Mouse (Mus musculus) liver, embryonic 16.5 days (tissue): ENCODE results near the gene Mybpc3. TPM values are rescaled to one million over a fixed set of nuclear protein-coding genes. Genes with fewer than 3 reads are reported as not detected.

ENCODE experiments used
- ATAC-seq: fragments of 200-750 bp; cut with Nextera tagmentation; 2 replicates; pipeline ENCODE4 v1.8.0; 2017; ENCODE audit warnings: low read depth, mild to moderate bottlenecking, moderate number of reproducible peaks, moderate library complexity
- H3K27ac ChIP-seq: fragments of 300-500 bp; sonication (generic); 2 replicates; pipeline ENCODE4 v1.5.1; 2014; ENCODE audit warnings: mild to moderate bottlenecking, low read length
- H3K27me3 ChIP-seq: fragments of 300-500 bp; sonication (generic); 2 replicates; pipeline ENCODE4 v1.6.1; 2014; ENCODE audit warnings: low read depth, low read length, mixed read lengths; ENCODE audit not compliant: control insufficient read depth, insufficient read depth
- H3K36me3 ChIP-seq: fragments of 300-500 bp; sonication (generic); 2 replicates; pipeline ENCODE4 v1.6.1; 2014; ENCODE audit warnings: mild to moderate bottlenecking; ENCODE audit not compliant: control insufficient read depth, insufficient read depth
- H3K4me1 ChIP-seq: fragments of 300-500 bp; sonication (generic); 2 replicates; pipeline ENCODE4 v1.6.1; 2014; ENCODE audit warnings: low read depth, low read length, mixed read lengths; ENCODE audit not compliant: control insufficient read depth
- H3K4me2 ChIP-seq: fragments of 300-500 bp; sonication (generic); 2 replicates; pipeline ENCODE4 v1.6.1; 2014; ENCODE audit warnings: low read depth, low read length, mixed read lengths
- H3K4me3 ChIP-seq: fragments of 300-500 bp; sonication (generic); 2 replicates; pipeline ENCODE4 v1.5.1; 2014; ENCODE audit warnings: low read depth, mild to moderate bottlenecking, low read length
- H3K9ac ChIP-seq: fragments of 300-500 bp; sonication (generic); 2 replicates; pipeline ENCODE4 v1.6.1; 2014; ENCODE audit warnings: low read depth, low read length
- H3K9me3 ChIP-seq: fragments of 300-500 bp; sonication (generic); replicated peaks from 2 replicates; pipeline ENCODE4 v1.6.1; 2016; ENCODE audit warnings: low read length; ENCODE audit not compliant: control insufficient read depth
- WGBS: fragments of 180-500 bp; shearing (Covaris S2); extraction: QIAGEN DNeasy Blood & Tissue Kit; methylation state at CpG from one replicate; pipeline ENCODE4 v1.1.7; 2014; ENCODE audit not compliant: insufficient replicate concordance; 5-methylcytosine and 5-hydroxymethylcytosine counted together
- polyA plus RNA-seq: library from polyadenylated mRNA; unstranded; fragments of >200 nt; fragmentation: Nextera tagmentation; extraction: Ambion mirVana; gene quantifications from 2 replicates; pipeline ENCODE4 v1.2.1, GENCODE M21; 2015

Gene Mybpc3
- polyA plus RNA-seq, 1 experiment from 2014 or later, result 0.08 TPM

- ATAC-seq, result no peak
- Histone ChIP-seq H3K9me3 (no peaks in the 10 kb centered on the region), H3K9ac (no peak overlapping the region), H3K27ac (no peak overlapping the region), H3K4me1 (no peaks in the 10 kb centered on the region), H3K27me3 (no peaks in the 10 kb centered on the region), H3K4me2 (no peak overlapping the region), H3K36me3 (no peaks in the 10 kb centered on the region), H3K4me3 (no peak overlapping the region)
- 65% methylated on average over 5 of the region's 5 CpGs for WGBS
Observed at GRCm38 (mm10) chr2:91139311-91139710, 21.4 kb downstream of the Mybpc3 start.

- Histone ChIP-seq H3K9ac (no peak overlapping the region), H3K36me3 (no peaks in the 10 kb centered on the region), H3K4me1 (no peaks in the 10 kb centered on the region), H3K27ac (no peak overlapping the region), H3K27me3 (no peaks in the 10 kb centered on the region), H3K9me3 (no peaks in the 10 kb centered on the region), H3K4me3 (no peak overlapping the region), H3K4me2 (no peak overlapping the region)
- 73% methylated on average over 8 of the region's 8 CpGs for WGBS
- no peak for ATAC-seq
Observed at GRCm38 (mm10) chr2:91139764-91140163, 21.8 kb downstream of the Mybpc3 start.

GRCm38 (mm10) chr2:91142920-91143319 is 25.0 kb downstream of the Mybpc3 start:
- Histone ChIP-seq H3K27ac (no peak overlapping the region), H3K4me1 (no peaks in the 10 kb centered on the region), H3K4me2 (no peak overlapping the region), H3K36me3 (no peaks in the 10 kb centered on the region; the same call in 1 of the 2 replicates), H3K9ac (no peak overlapping the region), H3K4me3 (no peak overlapping the region), H3K9me3 (no peaks in the 10 kb centered on the region), H3K27me3 (no peaks in the 10 kb centered on the region)
- 81% methylated on average over 6 of the region's 6 CpGs for WGBS
- ATAC-seq, result no peak

GRCm38 (mm10) chr2:91143401-91143800 is 25.5 kb downstream of the Mybpc3 start:
- Histone ChIP-seq H3K9me3 (no peaks in the 10 kb centered on the region), H3K27ac (no peak overlapping the region), H3K4me1 (no peaks in the 10 kb centered on the region), H3K4me2 (no peak overlapping the region), H3K9ac (no peak overlapping the region), H3K4me3 (no peak overlapping the region), H3K27me3 (no peaks in the 10 kb centered on the region), H3K36me3 (no peaks in the 10 kb centered on the region; the same call in 1 of the 2 replicates)
- ATAC-seq, result no peak
- 91% methylated on average over 11 of the region's 11 CpGs for WGBS

- Histone ChIP-seq H3K9ac (no peak overlapping the region), H3K4me2 (no peak overlapping the region), H3K27me3 (no peaks in the 10 kb centered on the region), H3K36me3 (no peaks in the 10 kb centered on the region; the same call in 1 of the 2 replicates), H3K4me3 (no peak overlapping the region), H3K9me3 (no peaks in the 10 kb centered on the region), H3K27ac (no peak overlapping the region), H3K4me1 (no peaks in the 10 kb centered on the region)
- ATAC-seq, result no peak
Observed at GRCm38 (mm10) chr2:91148101-91148500, 30.2 kb downstream of the Mybpc3 start.

- ATAC-seq, result no peak
- no peaks in the 10 kb centered on the region for H3K9me3 ChIP-seq
- no peaks in the 10 kb centered on the region for H3K27me3 ChIP-seq
- H3K36me3 ChIP-seq, result peaks cover 2% of the 10 kb centered on the region; the same call in 1 of the 2 replicates
- H3K4me1 ChIP-seq, result no peaks in the 10 kb centered on the region
- H3K9ac ChIP-seq, result no peak overlapping the region
- WGBS, result 73% methylated on average over 1 of the region's 1 CpGs
- no peak overlapping the region for H3K27ac ChIP-seq
- H3K4me2 ChIP-seq, result no peak overlapping the region
- H3K4me3 ChIP-seq, result no peak overlapping the region
Observed at GRCm38 (mm10) chr2:91151331-91151730, 33.4 kb downstream of the Mybpc3 start.

- no peak for ATAC-seq
- no peak overlapping the region for H3K4me3 ChIP-seq
- no peak overlapping the region for H3K4me2 ChIP-seq
- 57% methylated on average over 3 of the region's 3 CpGs for WGBS
- H3K27me3 ChIP-seq, result no peaks in the 10 kb centered on the region
- peaks cover 3% of the 10 kb centered on the region; the same call in 1 of the 2 replicates for H3K36me3 ChIP-seq
- H3K27ac ChIP-seq, result no peak overlapping the region
- H3K9me3 ChIP-seq, result no peaks in the 10 kb centered on the region
- no peaks in the 10 kb centered on the region for H3K4me1 ChIP-seq
- H3K9ac ChIP-seq, result no peak overlapping the region
Observed at GRCm38 (mm10) chr2:91152885-91153377, 35.0 kb downstream of the Mybpc3 start.

GRCm38 (mm10) chr2:91154091-91154490 is 36.1 kb downstream of the Mybpc3 start:
- Histone ChIP-seq H3K4me2 (no peak overlapping the region), H3K9ac (no peak overlapping the region), H3K27ac (no peak overlapping the region), H3K9me3 (no peaks in the 10 kb centered on the region), H3K4me1 (no peaks in the 10 kb centered on the region), H3K4me3 (no peak overlapping the region), H3K27me3 (no peaks in the 10 kb centered on the region), H3K36me3 (peaks cover 5% of the 10 kb centered on the region; the same call in 1 of the 2 replicates)
- no peak for ATAC-seq
- 82% methylated on average over 3 of the region's 3 CpGs for WGBS

GRCm38 (mm10) chr2:91157002-91157752 is 39.2 kb downstream of the Mybpc3 start:
- no peak overlapping the region for H3K9ac ChIP-seq
- WGBS, result 62% methylated on average over 6 of the region's 6 CpGs
- H3K4me3 ChIP-seq, result no peak overlapping the region
- H3K27ac ChIP-seq, result no peak overlapping the region
- no peaks in the 10 kb centered on the region for H3K4me1 ChIP-seq
- H3K9me3 ChIP-seq, result no peaks in the 10 kb centered on the region
- no peak overlapping the region for H3K4me2 ChIP-seq
- H3K27me3 ChIP-seq, result no peaks in the 10 kb centered on the region
- ATAC-seq, result no peak
- peaks cover 5% of the 10 kb centered on the region; the same call in 1 of the 2 replicates for H3K36me3 ChIP-seq
